Mouse (Mus musculus) CH12.LX (cell line): ENCODE data around the gene Eif4ebp2. TPM values are rescaled to one million over a fixed set of nuclear protein-coding genes. Genes with fewer than 3 reads are reported as not detected.

Experiments used
- DNase-seq: peaks from one replicate; pipeline ENCODE4 v3.0.0-alpha.2; 2013; ENCODE audit errors: extremely low read depth
- H3K27ac ChIP-seq: 2 replicates; pipeline ENCODE4 v1.5.1; 2012; ENCODE audit warnings: low read depth, mild to moderate bottlenecking, control low read depth, moderate library complexity; ENCODE audit not compliant: insufficient read depth
- H3K27me3 ChIP-seq: replicated peaks from 2 replicates; pipeline ENCODE3; 2012; ENCODE audit warnings: inconsistent platforms
- H3K36me3 ChIP-seq, 2 experiments: replicated peaks in 1 of 2; 2 replicates each; pipeline versions ENCODE3 to v1.6.1; 2012; ENCODE audit warnings: inconsistent platforms in 1 of 2, low read length in 1 of 2, mild to moderate bottlenecking in 1 of 2, mixed read lengths in 1 of 2, moderate library complexity in 1 of 2; ENCODE audit not compliant: control insufficient read depth in 1 of 2, insufficient read depth in 1 of 2
- H3K4me1 ChIP-seq, 2 experiments: 2 replicates each; pipeline ENCODE4 v1.6.1; 2012; ENCODE audit warnings: inconsistent platforms in 1 of 2, moderate library complexity in 1 of 2; ENCODE audit not compliant: insufficient read depth in 2 of 2, control insufficient read depth in 1 of 2
- H3K4me2 ChIP-seq: 2 replicates; pipeline ENCODE4 v1.6.1; 2012; ENCODE audit warnings: low read depth, mild to moderate bottlenecking, control low read depth; ENCODE audit not compliant: poor library complexity, insufficient read depth, severe bottlenecking
- H3K4me3 ChIP-seq, 3 experiments: fragments of 150-350 bp in 1 of 3; sonication (generic) in 1 of 3; replicated peaks in 1 of 3; 2 replicates each; pipeline versions ENCODE3 to v1.5.1; 2011 to 2012; ENCODE audit warnings: low read depth in 2 of 3, low read length in 2 of 3, mild to moderate bottlenecking in 2 of 3, moderate library complexity in 2 of 3, control low read depth in 1 of 3, improper control_type of control experiment in 1 of 3, inconsistent platforms in 1 of 3, mixed read lengths in 1 of 3; ENCODE audit not compliant: poor library complexity in 1 of 3
- H3K79me2 ChIP-seq: replicated peaks from 2 replicates; pipeline ENCODE4 v1.6.1; 2012; ENCODE audit warnings: mild to moderate bottlenecking, moderate library complexity; ENCODE audit not compliant: control insufficient read depth, poor library complexity, insufficient read depth, severe bottlenecking; ENCODE audit errors: extremely low read depth
- H3K9ac ChIP-seq: 2 replicates; pipeline ENCODE4 v1.6.1; 2012; ENCODE audit warnings: low read depth, mild to moderate bottlenecking, control low read depth, moderate library complexity; ENCODE audit not compliant: insufficient read depth
- H3K9me3 ChIP-seq: replicated peaks from 2 replicates; pipeline ENCODE3; 2012; ENCODE audit warnings: low read length, inconsistent platforms, mixed read lengths
- EP300 ChIP-seq: IDR thresholded peaks from 2 replicates; pipeline ENCODE4 v1.6.1; 2011; ENCODE audit warnings: low read length, improper control_type of control experiment
- ETS1 ChIP-seq: conservative IDR thresholded peaks from 2 replicates; pipeline ENCODE4 v1.6.1; 2012; ENCODE audit warnings: low read depth, mild to moderate bottlenecking, inconsistent platforms, low read length, improper control_type of control experiment, moderate library complexity
- HCFC1 ChIP-seq: IDR thresholded peaks from 2 replicates; pipeline ENCODE4 v1.6.1; 2012; ENCODE audit warnings: low read depth, mild to moderate bottlenecking, inconsistent platforms, low read length, improper control_type of control experiment
- JUND ChIP-seq: conservative IDR thresholded peaks from 2 replicates; pipeline ENCODE4 v1.6.1; 2011; ENCODE audit warnings: low read depth, low read length, improper control_type of control experiment
- MAFK ChIP-seq: IDR thresholded peaks from 2 replicates; pipeline ENCODE4 v1.6.1; 2011; ENCODE audit warnings: low read length, improper control_type of control experiment; ENCODE audit not compliant: insufficient replicate concordance
- MAX ChIP-seq: IDR thresholded peaks from 2 replicates; pipeline ENCODE4 v1.6.1; 2011; ENCODE audit warnings: low read length, improper control_type of control experiment
- MAZ ChIP-seq: IDR thresholded peaks from 2 replicates; pipeline ENCODE4 v1.6.1; 2012; ENCODE audit warnings: low read depth, mild to moderate bottlenecking, inconsistent platforms, low read length, improper control_type of control experiment, moderate library complexity
- MEF2A ChIP-seq: IDR thresholded peaks from 2 replicates; pipeline ENCODE4 v1.6.1; 2014; ENCODE audit warnings: low read depth, mild to moderate bottlenecking, inconsistent platforms, low read length, improper control_type of control experiment, borderline replicate concordance
- MYC ChIP-seq: IDR thresholded peaks from 2 replicates; pipeline ENCODE4 v1.6.1; 2011; ENCODE audit warnings: low read depth, mild to moderate bottlenecking, improper control_type of control experiment, low read length
- NRF1 ChIP-seq: IDR thresholded peaks from 2 replicates; pipeline ENCODE4 v1.6.1; 2014; ENCODE audit warnings: low read depth, mild to moderate bottlenecking, inconsistent platforms, low read length, improper control_type of control experiment, moderate library complexity
- RCOR1 ChIP-seq: conservative IDR thresholded peaks from 2 replicates; pipeline ENCODE4 v1.6.1; 2012; ENCODE audit warnings: low read depth, mild to moderate bottlenecking, inconsistent platforms, low read length, improper control_type of control experiment
- SIN3A ChIP-seq: IDR thresholded peaks from 2 replicates; pipeline ENCODE4 v1.6.1; 2012; ENCODE audit warnings: low read length, improper control_type of control experiment, inconsistent platforms
- TCF12 ChIP-seq: IDR thresholded peaks from 2 replicates; pipeline ENCODE4 v1.6.1; 2014; ENCODE audit warnings: low read depth, mild to moderate bottlenecking, inconsistent platforms, low read length, improper control_type of control experiment
- ZNF384 ChIP-seq: IDR thresholded peaks from 2 replicates; pipeline ENCODE4 v1.6.1; 2012; ENCODE audit warnings: low read depth, low read length, improper control_type of control experiment, inconsistent platforms
- dilution Hi-C: fragments of 300-500 bp; cut with MboI; formaldehyde crosslinking; loops from 2 replicates; pipeline ENCODE4 v1.14.3; 2020; ENCODE audit warnings: low sequenced_read_pairs; ENCODE audit not compliant: extremely low pct_unique_long_range_greater_than_20kb, extremely low pct_ligation_motif_present
- in situ Hi-C: fragments of 300-500 bp; cut with MboI; formaldehyde crosslinking; loops from 3 replicates; pipeline ENCODE4 v1.14.3; 2019; ENCODE audit warnings: low sequenced_read_pairs, low pct_ligation_motif_present, low pct_unique_long_range_greater_than_20kb, mixed read lengths
- polyA plus RNA-seq: library from polyadenylated mRNA; unstranded; fragments of >175 nt; gene quantifications from 2 replicates; pipeline ENCODE4 v1.2.1, GENCODE M21; 2012; ENCODE audit warnings: low read depth; ENCODE audit not compliant: insufficient read length
- total RNA-seq, 2 experiments: library from RNA; depleted of rRNA; stranded (reverse); fragments of 300-350 nt in 1 of 2; fragments of >200 nt in 1 of 2; gene quantifications; 2 replicates each; pipeline ENCODE4 v1.2.3; 2012 to 2014

The Eif4ebp2 gene
- total and polyA plus RNA-seq, 3 experiments, result 7.5 to 73.2 (median 16.4) TPM

GRCm38 (mm10) chr10:61482771-61483170 lies 30.3 kb upstream of the Eif4ebp2 start:
- Histone ChIP-seq H3K9ac (no peak overlapping the region), H3K4me1 (peaks cover 2 to 44% of the 10 kb centered on the region in 2 experiments; a peak in 3 of 4 replicates), H3K9me3 (no peaks in the 10 kb centered on the region), H3K4me3 (no peak overlapping the region), H3K27me3 (no peaks in the 10 kb centered on the region), H3K4me2 (no peak overlapping the region), H3K36me3 (peaks cover 0 to 47% of the 10 kb centered on the region in 2 experiments), H3K27ac (no peak overlapping the region), H3K79me2 (no peaks in the 10 kb centered on the region)
- no peak for TF ChIP-seq JUND
- TF ChIP-seq MAZ, result no peak
- TF ChIP-seq NRF1, result no peak
- TF ChIP-seq SIN3A, result no peak
- TF ChIP-seq TCF12, result no peak
- no peak for TF ChIP-seq ZNF384
- TF ChIP-seq HCFC1, result no peak
- in situ Hi-C loops (no loop called here), dilution Hi-C loops (no loop called here)
- DNase-seq, result no peak

GRCm38 (mm10) chr10:61480488-61480887 lies 28.0 kb upstream of the Eif4ebp2 start:
- DNase-seq, result no peak
- no peak overlapping the region for H3K27ac ChIP-seq
- H3K4me3 ChIP-seq, result no peak overlapping the region
- H3K4me1 ChIP-seq, result peaks cover 2 to 59% of the 10 kb centered on the region in 2 experiments; a peak in 3 of 4 replicates
- H3K4me2 ChIP-seq, result no peak overlapping the region
- no peaks in the 10 kb centered on the region for H3K27me3 ChIP-seq
- in situ Hi-C loops, result no loop called here
- H3K9me3 ChIP-seq, result no peaks in the 10 kb centered on the region
- dilution Hi-C loops, result no loop called here
- peaks cover 0 to 39% of the 10 kb centered on the region in 2 experiments for H3K36me3 ChIP-seq
- TF ChIP-seq MEF2A, result no peak
- no peak for TF ChIP-seq MAX
- no peak for TF ChIP-seq MYC
- peak; percentile 82 for TF ChIP-seq MAFK
- TF ChIP-seq ETS1, result no peak
- TF ChIP-seq RCOR1, result no peak
- no peak for TF ChIP-seq JUND
- TF ChIP-seq EP300, result no peak
- no peak overlapping the region for H3K9ac ChIP-seq
- no peaks in the 10 kb centered on the region for H3K79me2 ChIP-seq
